Mouse (Mus musculus) mature B cell (primary cell): ENCODE results near the gene Cxcl9.
"Not testable (repeated sequence)": the region's sequence is repeated elsewhere in the genome, so short reads cannot be mapped to it uniquely, and the experiment has no call there.

Source experiments
- in situ Hi-C: fragments of 300-500 bp; cut with MboI; formaldehyde crosslinking; loops from 2 replicates; pipeline ENCODE4 v1.14.3; 2019

The Cxcl9 gene

DNA sequence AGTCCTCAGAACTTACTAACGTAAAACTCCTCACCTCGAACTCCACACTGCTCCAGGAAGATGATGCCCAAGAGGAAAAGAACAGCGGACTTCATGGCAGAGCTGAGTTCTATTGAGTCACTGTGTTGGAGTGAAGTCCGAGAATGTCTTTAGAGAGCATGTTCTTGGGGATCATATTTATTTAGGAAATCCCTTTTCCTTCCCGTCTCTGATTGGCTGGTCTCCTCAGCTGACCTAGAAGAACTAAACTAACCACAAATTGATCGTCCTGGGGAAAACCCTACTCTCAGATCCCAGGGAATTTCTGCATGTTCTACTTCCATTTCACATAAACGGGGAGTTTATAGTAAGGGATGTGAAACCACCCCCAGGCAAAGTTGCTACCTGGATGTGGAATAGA lies at the start of gene Cxcl9:
TSS of gene Cxcl9 (minus strand) at position 151 of the 400 bp plus-strand sequence.
- in situ Hi-C loops = no loop called here

DNA sequence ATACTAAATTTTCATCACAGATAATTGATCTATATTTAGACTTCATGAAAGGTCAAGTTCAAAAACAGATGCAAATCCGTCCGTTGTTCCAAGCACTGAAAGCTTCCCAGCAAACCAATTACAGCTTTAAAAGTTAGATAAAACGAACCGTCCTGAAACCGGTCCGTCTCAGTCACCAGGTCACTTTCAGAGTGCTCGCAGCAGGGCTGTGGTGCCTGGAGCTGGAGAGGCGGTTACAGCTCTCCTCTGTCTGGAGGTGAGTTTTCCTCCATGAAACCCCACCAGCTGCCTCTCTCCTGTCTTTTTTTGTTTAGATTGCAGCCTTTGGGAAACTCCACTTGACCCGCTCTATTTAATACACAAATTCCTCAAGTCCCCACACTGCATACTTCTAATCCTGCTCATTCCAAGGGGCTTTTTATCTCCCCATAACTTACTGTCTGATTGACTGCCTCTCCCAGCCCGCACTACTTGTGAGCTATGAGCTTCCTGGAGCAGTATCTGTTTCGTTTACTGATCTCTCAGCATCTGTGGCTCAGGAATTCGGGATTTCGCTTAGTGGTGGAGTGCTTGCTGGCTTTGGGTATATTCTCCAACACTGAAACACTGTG lies 49.0 kb upstream of the Cxcl9 start:
- in situ Hi-C loops = loop anchor here (5.0 to 25.0 kb wide), 2 partner anchors 60 to 190 kb away; no protein-coding TSS in a partner anchor

DNA sequence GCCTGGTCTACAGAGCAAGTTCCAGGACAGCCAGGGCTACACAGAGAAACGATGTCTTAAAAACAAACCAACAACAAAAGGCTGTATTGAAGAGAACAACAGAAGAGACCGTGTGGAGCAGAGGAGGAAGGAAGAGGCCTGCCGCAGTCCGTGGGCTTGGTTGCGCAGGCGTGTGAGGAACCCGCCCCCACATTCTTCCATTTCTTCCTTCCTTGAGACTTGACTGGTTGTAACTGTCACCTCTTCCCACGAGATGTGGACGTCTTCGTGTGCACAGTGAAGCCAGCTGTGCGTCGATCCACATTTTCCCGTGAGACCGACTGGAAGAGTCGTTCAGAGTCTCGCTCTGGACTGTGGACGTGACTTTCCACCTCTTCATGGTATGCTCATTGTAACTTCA lies 47.5 kb upstream of the Cxcl9 start:
- in situ Hi-C loops = loop anchor here (5.0 to 25.0 kb wide), 2 partner anchors 58 to 188 kb away; no protein-coding TSS in a partner anchor

DNA sequence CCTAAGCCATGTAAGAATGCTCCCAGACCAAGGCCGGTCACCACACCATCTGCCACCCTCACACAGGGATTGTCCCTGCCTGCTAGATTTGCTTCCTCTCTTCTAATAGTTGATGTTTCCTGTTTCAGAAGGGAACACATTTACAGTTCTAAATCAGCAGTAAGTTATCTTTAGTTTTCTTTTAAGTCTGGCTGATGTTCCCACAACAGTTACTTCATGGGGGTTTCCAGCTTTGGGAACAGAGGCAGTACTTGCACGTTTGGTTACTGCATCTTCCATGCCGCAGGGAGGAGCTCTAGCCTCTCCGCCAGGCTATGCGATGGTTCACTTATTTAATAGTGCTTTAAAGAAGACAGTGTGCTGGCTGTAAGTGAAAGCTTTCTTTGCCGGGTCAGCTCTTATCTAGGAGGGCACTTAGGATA lies 46.9 kb upstream of the Cxcl9 start:
- in situ Hi-C loops = loop anchor here (5.0 to 25.0 kb wide), 2 partner anchors 57 to 187 kb away; no protein-coding TSS in a partner anchor

DNA sequence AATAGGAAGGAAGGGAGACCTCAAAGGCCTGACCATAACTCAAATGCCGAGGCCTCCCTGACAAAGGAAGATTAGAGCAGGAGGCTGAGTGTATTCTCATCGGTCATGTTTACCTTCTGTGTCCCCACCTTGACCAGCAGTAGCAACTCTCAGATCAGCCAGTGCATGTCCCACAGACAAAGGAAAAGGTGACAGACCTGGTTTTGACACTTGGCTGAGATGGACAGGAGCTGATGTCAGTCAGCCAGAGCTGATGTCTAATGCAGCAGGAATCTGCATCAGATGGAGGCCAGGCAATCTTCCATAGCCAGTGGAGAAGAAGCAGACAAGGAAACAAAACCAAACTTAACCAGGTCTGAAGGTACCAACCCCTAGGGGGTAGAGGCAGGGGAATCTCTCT lies 44.7 kb upstream of the Cxcl9 start:
- in situ Hi-C loops = no loop called here

DNA sequence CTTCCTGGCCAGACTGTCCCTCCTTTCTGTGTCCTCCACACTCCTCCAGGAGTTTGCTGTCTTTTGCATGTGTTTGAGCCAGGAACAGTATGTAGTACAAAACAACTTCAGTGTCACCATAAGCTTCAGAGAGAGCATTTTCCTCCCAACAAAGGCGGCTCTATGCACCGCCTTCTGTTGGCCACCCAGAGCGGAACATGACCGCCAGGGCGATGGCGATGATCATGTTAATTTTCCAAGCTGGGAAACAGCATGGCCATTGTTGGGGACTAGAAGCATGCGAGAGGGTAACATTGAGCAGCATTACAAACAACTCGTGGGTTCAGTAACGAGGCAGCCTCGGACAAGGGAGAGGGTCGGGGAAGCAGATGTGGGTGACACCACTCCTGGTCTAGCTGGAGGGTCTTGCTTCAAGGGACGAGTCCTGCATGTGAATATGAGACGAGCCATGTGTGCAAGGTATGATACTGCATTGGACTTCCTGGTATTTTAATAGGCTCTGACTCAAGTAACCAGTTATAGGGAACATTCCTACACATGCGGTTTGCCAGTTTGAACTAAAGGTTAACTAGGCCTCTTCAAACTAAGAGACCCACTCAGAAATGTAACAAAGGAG lies 43.6 kb upstream of the Cxcl9 start:
- in situ Hi-C loops = no loop called here

DNA sequence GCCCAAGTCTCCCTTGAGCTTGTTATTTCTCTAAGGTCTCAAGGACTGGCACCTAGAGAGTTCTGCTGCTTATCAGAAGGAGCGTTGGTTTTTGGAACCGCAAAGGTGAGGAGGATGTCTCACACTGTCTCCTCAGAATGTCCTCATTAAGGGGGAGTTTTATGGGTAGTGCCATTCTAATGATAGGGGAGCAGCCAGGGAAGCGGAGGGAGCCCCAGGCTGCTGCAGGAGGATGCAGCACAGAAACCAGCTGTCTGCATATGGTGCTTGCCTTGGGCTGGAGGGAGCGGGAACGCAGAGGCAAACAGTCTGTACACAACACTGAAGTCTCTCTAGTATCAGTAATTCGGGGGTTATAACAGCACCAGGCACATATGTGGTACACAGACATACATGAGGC lies 43.0 kb upstream of the Cxcl9 start:
- in situ Hi-C loops = no loop called here

DNA sequence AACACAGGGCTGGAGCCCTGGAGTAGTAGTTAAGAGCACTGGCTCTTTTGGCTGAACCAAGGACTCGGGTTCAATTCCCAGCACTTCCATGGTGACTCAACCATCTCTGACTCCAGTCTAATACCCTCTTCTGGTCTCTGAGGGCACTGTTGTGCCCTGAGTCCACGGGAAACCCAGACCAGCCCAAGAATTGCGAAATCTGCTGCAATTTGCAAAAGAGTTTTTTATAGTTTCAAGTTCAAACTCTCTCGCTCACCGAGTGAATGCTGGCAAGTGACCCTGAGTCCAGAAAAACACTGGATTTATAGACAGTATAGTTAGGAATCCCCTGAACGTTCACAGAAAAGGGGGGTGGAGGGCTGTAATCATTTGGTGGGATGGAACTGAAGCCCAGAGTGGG lies 42.5 kb upstream of the Cxcl9 start:
- in situ Hi-C loops = no loop called here

DNA sequence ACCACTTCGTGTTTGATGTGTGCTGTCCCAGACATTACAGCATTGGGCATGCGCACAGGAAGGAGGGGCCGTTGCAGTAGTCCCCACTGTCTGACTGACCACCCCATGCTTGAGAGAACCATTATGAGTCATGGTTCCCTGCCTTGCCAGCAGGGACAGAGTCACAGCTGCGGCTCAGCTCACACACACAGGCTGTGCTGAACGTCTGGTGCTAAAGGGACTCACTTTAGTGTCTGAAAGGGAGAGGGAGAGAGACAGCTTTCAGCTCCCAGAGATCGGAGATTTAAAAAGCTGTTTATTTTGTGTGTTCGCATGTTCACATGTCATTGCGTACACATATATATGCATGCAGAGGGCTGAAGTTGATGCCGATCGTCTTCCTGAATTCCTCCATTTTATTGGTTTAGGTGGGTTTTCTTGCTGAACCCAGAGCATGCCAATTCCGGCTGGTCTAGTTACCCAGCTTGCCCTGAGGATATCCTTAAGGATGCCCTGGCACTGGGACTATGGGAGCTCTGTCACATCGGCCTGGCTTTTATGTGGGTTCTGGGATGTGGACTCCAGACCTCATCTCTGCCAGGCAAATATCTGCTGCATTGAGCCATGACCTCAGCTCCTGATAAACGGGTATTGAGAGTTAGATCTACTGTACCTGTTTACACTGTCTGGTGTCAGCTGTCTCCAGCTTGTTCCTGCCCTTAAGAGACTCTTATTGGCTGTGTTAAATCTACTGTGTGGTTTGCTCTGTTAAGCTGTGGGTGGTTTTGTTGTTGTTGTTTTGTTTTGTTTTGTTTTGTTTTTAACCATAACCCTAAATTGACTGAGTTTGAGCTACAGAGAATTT lies 41.5 kb upstream of the Cxcl9 start:
- in situ Hi-C loops = no loop called here

DNA sequence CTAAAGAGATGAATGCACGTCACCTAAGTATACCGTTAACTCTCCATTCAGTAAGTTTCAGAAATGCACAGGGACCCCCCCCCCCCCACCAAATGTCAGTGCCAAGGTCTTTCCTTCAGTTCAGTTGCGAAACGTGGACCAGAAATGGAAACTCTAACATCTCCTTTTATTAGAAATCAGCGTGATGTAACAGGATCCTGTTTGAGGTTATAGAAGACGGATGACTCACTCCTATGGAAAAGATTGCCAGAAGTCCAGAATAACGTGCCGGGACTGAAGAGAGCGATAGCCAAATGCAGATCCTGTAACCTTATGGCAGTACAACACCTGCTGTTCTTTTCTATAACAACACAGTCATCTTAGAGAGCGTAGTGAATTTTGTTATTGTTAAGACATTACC lies 40.5 kb upstream of the Cxcl9 start:
- in situ Hi-C loops = no loop called here

DNA sequence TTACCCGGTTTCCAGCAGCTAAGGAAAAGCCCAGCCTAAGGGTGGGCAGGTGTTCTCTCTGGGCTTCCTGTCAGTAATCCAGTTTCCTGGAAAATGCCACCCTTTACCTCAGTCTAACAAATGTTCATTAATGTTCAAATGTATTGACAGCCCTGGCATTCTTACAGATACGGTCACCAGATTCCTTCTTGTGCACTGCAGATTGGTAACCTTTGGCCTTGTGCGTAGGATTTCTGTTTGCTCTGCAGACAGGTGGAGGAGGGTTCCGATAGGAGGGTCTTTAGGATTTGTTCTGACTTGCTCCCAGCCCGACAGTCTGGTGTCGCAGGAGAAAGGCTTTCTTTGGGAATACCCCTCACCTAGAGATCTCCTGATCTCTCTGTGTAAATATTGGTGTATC lies 38.7 kb upstream of the Cxcl9 start:
- in situ Hi-C loops = no loop called here

DNA sequence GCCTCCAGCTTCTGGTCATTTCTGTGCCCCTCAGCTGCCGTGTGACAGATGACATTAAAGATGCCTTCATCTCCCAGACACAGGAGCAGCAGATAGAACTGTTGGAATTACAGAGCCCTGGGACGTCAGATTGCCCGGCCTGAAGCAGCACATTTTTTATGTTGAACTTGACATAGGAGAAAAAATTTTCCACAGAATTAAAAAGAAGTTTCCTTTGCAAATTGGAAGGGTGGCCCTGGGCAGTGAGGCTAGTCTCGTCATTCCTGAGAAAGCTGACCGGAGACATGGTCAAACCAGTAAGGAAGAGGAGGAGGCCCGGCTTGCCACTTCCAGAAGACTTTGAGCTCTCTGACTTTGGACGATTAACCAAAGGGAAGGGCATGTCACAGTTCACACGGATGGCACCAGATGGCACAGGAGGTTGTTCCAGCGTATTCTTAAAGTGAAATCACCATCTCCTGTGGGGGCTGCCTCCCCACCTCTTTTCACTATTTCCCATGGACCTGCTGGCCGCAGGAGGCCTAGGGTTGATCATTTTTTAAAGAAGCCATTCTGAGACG lies 37.3 kb upstream of the Cxcl9 start:
- in situ Hi-C loops = no loop called here

DNA sequence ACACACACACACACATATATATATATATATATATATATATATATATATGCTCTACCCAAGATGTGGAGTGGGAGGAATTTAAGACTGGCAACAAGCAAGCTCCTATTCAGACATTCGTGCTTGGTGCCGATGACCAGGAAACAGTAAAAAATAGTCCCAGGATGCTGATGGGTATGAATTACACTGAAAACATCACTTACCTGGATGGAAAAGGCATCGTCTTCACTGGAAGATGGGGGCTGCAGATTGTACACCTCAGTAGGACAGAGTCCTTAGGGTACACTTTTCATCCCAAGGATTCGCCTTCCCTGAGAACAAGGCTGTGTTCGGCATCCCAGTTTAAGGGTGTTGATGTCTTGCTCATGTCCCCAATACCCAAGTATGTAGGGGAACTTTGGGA lies 36.1 kb upstream of the Cxcl9 start:
- in situ Hi-C loops = no loop called here

DNA sequence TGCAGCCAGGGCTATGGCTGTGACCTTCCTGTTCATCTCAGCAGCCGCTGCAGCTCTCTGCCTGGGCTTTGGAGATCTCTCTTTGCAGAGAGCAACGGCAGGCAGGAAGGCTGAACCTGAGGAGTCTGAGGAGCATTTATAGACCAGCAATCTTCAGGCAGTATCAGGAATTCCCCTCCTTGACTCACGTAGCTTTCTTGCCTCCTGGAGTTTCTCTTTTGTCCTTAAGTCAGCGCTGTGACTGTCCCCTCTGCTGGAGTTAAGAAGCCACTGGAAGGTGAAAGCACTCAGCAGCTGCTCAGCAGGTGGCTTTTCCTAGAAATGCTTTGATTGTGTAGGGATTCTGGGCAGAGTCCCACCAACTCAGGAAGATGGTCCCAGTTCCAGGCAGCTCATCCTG lies 35.3 kb upstream of the Cxcl9 start:
- in situ Hi-C loops = no loop called here

DNA sequence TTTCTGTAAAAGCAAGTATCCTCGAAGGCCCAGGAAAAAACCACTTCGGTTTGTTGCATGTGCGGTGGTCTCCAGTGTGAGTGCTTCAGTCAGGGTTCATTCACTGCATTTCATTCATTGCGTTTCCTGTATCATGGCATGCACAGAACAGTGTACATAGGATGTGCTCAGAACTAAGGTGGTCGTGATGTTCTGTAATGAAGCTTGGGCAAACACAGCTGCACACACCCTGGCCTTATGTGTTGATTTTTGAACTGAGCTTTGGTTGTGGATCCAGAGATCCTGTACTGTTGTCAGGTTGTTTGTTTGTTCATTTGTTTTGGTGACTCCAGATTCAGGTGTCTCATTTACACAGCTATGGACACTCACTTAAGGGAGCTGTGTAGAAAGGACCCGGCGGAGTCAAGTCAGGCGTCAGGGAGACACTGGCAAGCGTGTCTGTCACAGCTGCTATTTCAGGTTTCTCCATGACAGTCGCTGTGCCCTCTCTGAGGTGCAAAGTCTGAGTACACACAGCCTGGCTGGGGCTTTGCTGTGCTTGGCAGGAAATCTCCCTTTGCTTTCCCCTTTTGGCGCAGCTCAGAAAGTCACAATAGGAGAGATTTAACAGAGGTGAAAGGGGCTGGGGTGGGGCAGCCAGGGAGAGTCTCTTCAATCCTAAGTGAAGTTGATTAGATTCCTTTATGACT lies 31.0 kb upstream of the Cxcl9 start:
- in situ Hi-C loops = no loop called here

DNA sequence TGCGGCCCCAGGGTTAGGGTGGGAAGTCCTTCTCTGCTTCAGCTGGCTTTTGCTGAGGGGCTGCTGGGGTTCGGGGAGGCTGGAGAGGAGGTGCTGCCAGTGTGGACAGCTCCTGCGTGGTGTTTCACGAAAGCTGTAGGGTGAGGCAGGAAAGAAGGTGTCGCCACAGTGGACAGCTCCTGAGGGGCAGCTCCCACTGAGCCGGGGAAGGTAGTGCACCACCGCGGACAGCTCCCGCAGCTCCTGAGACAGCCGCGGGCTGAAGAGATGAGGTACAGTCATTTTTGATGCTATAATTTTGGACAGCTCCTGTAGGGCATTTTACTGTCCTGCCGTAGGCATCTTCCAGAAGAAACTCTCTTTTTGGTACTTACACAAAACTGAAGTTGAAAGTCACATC lies 30.2 kb upstream of the Cxcl9 start:
- in situ Hi-C loops = no loop called here

DNA sequence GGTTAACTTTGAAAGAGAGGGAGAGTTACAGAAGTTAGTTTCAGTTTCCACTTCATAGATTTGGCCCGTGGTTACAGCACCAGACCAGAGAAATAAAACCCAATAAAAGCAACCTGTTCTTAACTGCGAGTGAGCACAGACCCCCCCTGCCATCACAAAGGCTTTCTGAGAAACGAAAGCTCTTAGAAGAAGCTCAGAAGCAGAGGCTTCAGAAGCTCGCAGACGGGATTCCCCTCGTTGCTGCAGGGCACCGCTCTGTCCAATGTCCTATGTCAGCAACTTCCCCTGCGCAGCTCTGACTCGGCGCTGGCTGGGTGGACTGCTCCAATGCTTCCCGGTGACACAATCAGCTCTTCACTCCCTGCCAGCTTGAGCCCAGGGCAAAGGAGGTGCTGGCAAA lies 25.6 kb upstream of the Cxcl9 start:
- in situ Hi-C loops = no loop called here

DNA sequence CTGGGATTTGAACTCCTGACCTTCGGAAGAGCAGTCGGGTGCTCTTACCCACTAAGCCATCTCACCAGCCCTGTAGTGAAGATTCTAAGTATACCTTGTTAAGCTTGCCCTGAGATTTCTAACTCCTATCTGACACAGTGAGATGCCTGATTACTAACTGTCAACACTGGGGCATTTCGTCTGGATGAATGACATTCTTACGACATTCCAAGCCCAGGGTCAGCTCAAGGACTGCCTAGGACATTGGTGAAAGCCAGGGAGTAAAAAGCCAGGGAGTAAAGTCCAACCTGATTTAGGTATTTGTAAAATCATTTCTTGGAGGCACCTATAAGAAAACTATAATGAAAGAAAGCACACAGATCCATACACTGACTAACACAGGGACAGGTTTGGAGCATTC lies 24.8 kb upstream of the Cxcl9 start:
- in situ Hi-C loops = not testable (repeated sequence)

DNA sequence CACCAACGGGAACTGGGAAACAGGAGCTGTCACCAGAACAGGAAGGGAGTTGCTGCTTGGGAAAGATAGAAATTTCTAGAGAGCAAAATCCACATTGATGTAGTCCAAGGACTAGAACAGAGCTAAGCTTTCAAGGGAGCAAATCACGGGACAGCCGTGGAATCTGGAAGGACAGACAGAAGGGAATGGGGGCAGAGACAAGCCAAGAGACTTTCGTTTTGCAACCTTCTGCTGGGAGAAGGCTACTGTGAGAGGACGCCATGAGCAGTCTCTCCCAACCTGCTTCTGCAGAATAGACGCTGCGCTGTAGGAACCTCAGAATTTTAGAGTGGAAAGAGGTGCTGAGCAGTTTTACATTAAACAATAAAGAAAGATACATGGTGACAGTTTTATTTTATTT lies 21.9 kb upstream of the Cxcl9 start:
- in situ Hi-C loops = no loop called here

DNA sequence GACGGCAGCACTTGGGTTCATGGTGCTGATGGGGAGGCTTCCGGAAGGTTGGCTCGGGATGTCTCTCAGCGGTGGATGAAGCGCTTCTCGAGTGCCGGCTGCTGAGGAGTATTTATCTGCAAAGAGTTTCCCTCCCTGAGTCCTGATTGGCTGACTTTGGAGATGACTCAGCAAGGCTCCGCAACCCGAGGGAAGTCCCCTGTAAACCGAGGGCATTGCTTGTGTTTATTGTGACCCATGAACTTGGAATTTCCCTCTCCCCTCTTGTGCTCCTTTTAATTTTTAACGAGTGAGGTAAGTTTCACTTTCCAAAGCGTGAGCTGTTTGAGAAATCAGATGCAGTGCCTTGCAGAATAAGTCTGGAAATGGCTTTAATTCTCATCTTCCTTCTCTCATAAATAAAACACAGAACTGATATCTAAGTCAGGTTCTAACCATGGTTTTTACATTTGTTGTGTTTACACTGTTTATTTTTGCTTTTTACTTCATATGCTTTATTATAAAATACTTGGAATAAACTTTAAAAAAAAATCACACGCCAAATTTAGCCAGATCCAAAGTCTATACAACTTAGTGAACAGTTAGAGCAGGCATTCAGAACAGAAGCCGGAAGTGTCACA lies 21.0 kb upstream of the Cxcl9 start, which contains the start of gene Cxcl10:
TSS of gene Cxcl10 (minus strand) at position 96 of the 620 bp plus-strand sequence.
- in situ Hi-C loops = no loop called here

DNA sequence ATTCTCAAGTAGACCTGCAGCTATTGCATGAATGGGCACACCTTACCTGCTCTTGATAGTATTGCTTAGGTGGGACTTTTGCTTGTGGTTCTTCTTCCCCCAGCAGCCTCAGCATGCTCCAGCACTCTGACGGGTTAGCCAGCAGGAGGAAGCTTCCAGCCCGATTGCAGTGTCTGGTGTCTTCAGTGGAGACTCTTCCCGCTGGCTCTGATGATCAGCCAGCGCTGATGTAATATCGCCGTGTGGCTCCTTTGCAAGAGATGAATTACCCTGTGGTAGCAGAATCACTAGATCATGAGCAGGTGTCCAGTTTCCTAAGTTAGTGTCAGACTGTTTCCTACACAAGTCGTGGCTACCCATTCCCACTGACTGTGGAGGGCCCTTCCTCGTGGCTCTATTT lies 17.1 kb upstream of the Cxcl9 start:
- in situ Hi-C loops = no loop called here
